Mouse (Mus musculus): ENCODE measurements around the gene Six1. TPM values are rescaled to one million over a fixed set of nuclear protein-coding genes. Genes with fewer than 3 reads are reported as not detected.

Gene Six1
- polyA plus RNA-seq, 1 experiment from 2014 or later: 0.41 TPM

- Histone ChIP-seq H3K27me3 (ENCODE audit: control insufficient read depth, insufficient read depth, low read length) (peaks cover 99% of the 10 kb centered on the region), H3K27ac (replicated peaks; ENCODE audit: low read depth, low read length) (no peak overlapping the region), H3K4me3 (replicated peaks; ENCODE audit: low read depth, low read length) (no peak overlapping the region), H3K4me1 (ENCODE audit: control insufficient read depth, insufficient read depth, low read length) (no peaks in the 10 kb centered on the region), H3K9me3 (ENCODE audit: control insufficient read depth, low read length) (no peaks in the 10 kb centered on the region), H3K9ac (replicated peaks; ENCODE audit: low read length) (no peak overlapping the region), H3K36me3 (ENCODE audit: control insufficient read depth, insufficient read depth, low read length) (no peaks in the 10 kb centered on the region), H3K4me2 (ENCODE audit: low read length) (no peak overlapping the region)
- ATAC-seq (ENCODE audit: low FRiP score, low TSS enrichment) (no peak), DNase-seq (peak; percentile 49)
- under 1% methylated on average over 19 of the region's 19 CpGs for WGBS
Measured at GRCm38 (mm10) chr12:73052036-73052650, 1.5 kb downstream of the Six1 start.

- Histone ChIP-seq H3K4me1 (ENCODE audit: control insufficient read depth, insufficient read depth, low read length) (peaks cover 3% of the 10 kb centered on the region; the same call in 1 of the 2 replicates), H3K9ac (replicated peaks; ENCODE audit: low read length) (no peak overlapping the region), H3K27me3 (ENCODE audit: control insufficient read depth, insufficient read depth, low read length) (peaks cover 99% of the 10 kb centered on the region), H3K4me3 (replicated peaks; ENCODE audit: low read depth, low read length) (no peak overlapping the region), H3K9me3 (ENCODE audit: control insufficient read depth, low read length) (no peaks in the 10 kb centered on the region), H3K4me2 (ENCODE audit: low read length) (no peak overlapping the region), H3K27ac (replicated peaks; ENCODE audit: low read depth, low read length) (no peak overlapping the region), H3K36me3 (ENCODE audit: control insufficient read depth, insufficient read depth, low read length) (no peaks in the 10 kb centered on the region)
- no peak for ATAC-seq (ENCODE audit: low FRiP score, low TSS enrichment)
- WGBS: under 1% methylated on average over 15 of the region's 15 CpGs
- DNase-seq: peak; percentile 33
Measured at GRCm38 (mm10) chr12:73050811-73051580, 2.7 kb downstream of the Six1 start.

GRCm38 (mm10) chr12:73050305-73050704 is 3.4 kb downstream of the Six1 start:
- H3K4me3 ChIP-seq (replicated peaks; ENCODE audit: low read depth, low read length): no peak overlapping the region
- DNase-seq: no peak
- peaks cover 3% of the 10 kb centered on the region; the same call in 1 of the 2 replicates for H3K4me1 ChIP-seq (ENCODE audit: control insufficient read depth, insufficient read depth, low read length)
- ATAC-seq (ENCODE audit: low FRiP score, low TSS enrichment): no peak
- H3K9ac ChIP-seq (replicated peaks; ENCODE audit: low read length): no peak overlapping the region
- H3K27ac ChIP-seq (replicated peaks; ENCODE audit: low read depth, low read length): no peak overlapping the region
- H3K27me3 ChIP-seq (ENCODE audit: control insufficient read depth, insufficient read depth, low read length): peaks cover 99% of the 10 kb centered on the region
- H3K9me3 ChIP-seq (ENCODE audit: control insufficient read depth, low read length): no peaks in the 10 kb centered on the region
- H3K36me3 ChIP-seq (ENCODE audit: control insufficient read depth, insufficient read depth, low read length): no peaks in the 10 kb centered on the region
- no peak overlapping the region for H3K4me2 ChIP-seq (ENCODE audit: low read length)
- under 1% methylated on average over 13 of the region's 13 CpGs for WGBS

- Histone ChIP-seq H3K36me3 (ENCODE audit: control insufficient read depth, insufficient read depth, low read length) (no peaks in the 10 kb centered on the region), H3K27ac (replicated peaks; ENCODE audit: low read depth, low read length) (no peak overlapping the region), H3K4me3 (replicated peaks; ENCODE audit: low read depth, low read length) (no peak overlapping the region), H3K4me1 (ENCODE audit: control insufficient read depth, insufficient read depth, low read length) (peaks cover 3% of the 10 kb centered on the region; the same call in 1 of the 2 replicates), H3K4me2 (ENCODE audit: low read length) (no peak overlapping the region), H3K27me3 (ENCODE audit: control insufficient read depth, insufficient read depth, low read length) (peaks cover 99% of the 10 kb centered on the region), H3K9me3 (ENCODE audit: control insufficient read depth, low read length) (no peaks in the 10 kb centered on the region), H3K9ac (replicated peaks; ENCODE audit: low read length) (no peak overlapping the region)
- DNase-seq (peak; percentile 44), ATAC-seq (ENCODE audit: low FRiP score, low TSS enrichment) (no peak)
- WGBS: 2% methylated on average over 19 of the region's 19 CpGs
Measured at GRCm38 (mm10) chr12:73049520-73050225, 4.0 kb downstream of the Six1 start.

GRCm38 (mm10) chr12:73048537-73048936 is 5.2 kb downstream of the Six1 start:
- H3K9me3 ChIP-seq (ENCODE audit: control insufficient read depth, low read length): no peaks in the 10 kb centered on the region
- peak; percentile 33 for DNase-seq
- H3K9ac ChIP-seq (replicated peaks; ENCODE audit: low read length): no peak overlapping the region
- ATAC-seq (ENCODE audit: low FRiP score, low TSS enrichment): no peak
- H3K4me3 ChIP-seq (replicated peaks; ENCODE audit: low read depth, low read length): no peak overlapping the region
- H3K27me3 ChIP-seq (ENCODE audit: control insufficient read depth, insufficient read depth, low read length): peaks cover 98% of the 10 kb centered on the region
- peaks cover 3% of the 10 kb centered on the region; the same call in 1 of the 2 replicates for H3K4me1 ChIP-seq (ENCODE audit: control insufficient read depth, insufficient read depth, low read length)
- H3K4me2 ChIP-seq (ENCODE audit: low read length): no peak overlapping the region
- no peaks in the 10 kb centered on the region for H3K36me3 ChIP-seq (ENCODE audit: control insufficient read depth, insufficient read depth, low read length)
- H3K27ac ChIP-seq (replicated peaks; ENCODE audit: low read depth, low read length): no peak overlapping the region
- WGBS: 3% methylated on average over 3 of the region's 3 CpGs

- H3K36me3 ChIP-seq (ENCODE audit: control insufficient read depth, insufficient read depth, low read length): no peaks in the 10 kb centered on the region
- DNase-seq (peak; percentile 8), ATAC-seq (ENCODE audit: low FRiP score, low TSS enrichment) (no peak)
- no peak overlapping the region for H3K4me2 ChIP-seq (ENCODE audit: low read length)
- H3K27me3 ChIP-seq (ENCODE audit: control insufficient read depth, insufficient read depth, low read length): peaks cover 97% of the 10 kb centered on the region
- H3K4me3 ChIP-seq (replicated peaks; ENCODE audit: low read depth, low read length): no peak overlapping the region
- peaks cover 3% of the 10 kb centered on the region; the same call in 1 of the 2 replicates for H3K4me1 ChIP-seq (ENCODE audit: control insufficient read depth, insufficient read depth, low read length)
- H3K9me3 ChIP-seq (ENCODE audit: control insufficient read depth, low read length): no peaks in the 10 kb centered on the region
- WGBS: 5% methylated on average over 2 of the region's 2 CpGs
- H3K27ac ChIP-seq (replicated peaks; ENCODE audit: low read depth, low read length): no peak overlapping the region
- no peak overlapping the region for H3K9ac ChIP-seq (replicated peaks; ENCODE audit: low read length)
Measured at GRCm38 (mm10) chr12:73047576-73047975, 6.1 kb downstream of the Six1 start.

- Histone ChIP-seq H3K9ac (replicated peaks; ENCODE audit: low read length) (no peak overlapping the region), H3K4me3 (replicated peaks; ENCODE audit: low read depth, low read length) (peak overlapping the region; percentile 24), H3K9me3 (ENCODE audit: control insufficient read depth, low read length) (no peaks in the 10 kb centered on the region), H3K4me1 (ENCODE audit: control insufficient read depth, insufficient read depth, low read length) (peaks cover 3% of the 10 kb centered on the region; the same call in 1 of the 2 replicates), H3K27me3 (ENCODE audit: control insufficient read depth, insufficient read depth, low read length) (peaks cover 96% of the 10 kb centered on the region), H3K4me2 (ENCODE audit: low read length) (peak overlapping the region; percentile 43), H3K36me3 (ENCODE audit: control insufficient read depth, insufficient read depth, low read length) (no peaks in the 10 kb centered on the region), H3K27ac (replicated peaks; ENCODE audit: low read depth, low read length) (no peak overlapping the region)
- under 1% methylated on average over 38 of the region's 38 CpGs for WGBS
- DNase-seq (peak; percentile 80), ATAC-seq (ENCODE audit: low FRiP score, low TSS enrichment) (peak; percentile 75)
Measured at GRCm38 (mm10) chr12:73046607-73047180, 7.0 kb downstream of the Six1 start.
